Mouse (Mus musculus) midbrain, embryonic 14.5 days (tissue): ENCODE measurements at regions not wholly inside any gene's neighbourhood (a gene's known extent, or its start where the extent isn't known, plus 50 kb on each side); places are given as distances from the start of the nearest gene placed in this dataset.

Experiments used
- ATAC-seq: fragments of 200-750 bp; cut with Nextera tagmentation; 2 replicates; pipeline ENCODE4 v1.8.0; 2017; ENCODE audit warnings: moderate number of reproducible peaks, moderate library complexity; ENCODE audit not compliant: low FRiP score, low TSS enrichment
- DNase-seq: peaks from one replicate; pipeline ENCODE4 v3.0.0-alpha.2; 2015
- H3K27ac ChIP-seq: fragments of 300-500 bp; sonication (generic); replicated peaks from 2 replicates; pipeline ENCODE4 v1.5.1; 2014; ENCODE audit warnings: mild to moderate bottlenecking, low read depth, low read length, moderate library complexity
- H3K27me3 ChIP-seq: fragments of 300-500 bp; sonication (generic); 2 replicates; pipeline ENCODE4 v1.6.1; 2014; ENCODE audit warnings: low read length, control low read depth, mixed read lengths; ENCODE audit not compliant: control insufficient read depth, insufficient read depth
- H3K36me3 ChIP-seq: fragments of 300-500 bp; sonication (generic); 2 replicates; pipeline ENCODE4 v1.6.1; 2014; ENCODE audit warnings: low read length, control low read depth; ENCODE audit not compliant: control insufficient read depth, insufficient read depth
- H3K4me1 ChIP-seq: fragments of 300-500 bp; sonication (generic); 2 replicates; pipeline ENCODE4 v1.6.1; 2014; ENCODE audit warnings: mild to moderate bottlenecking, antibody characterized with exemption, low read length, control low read depth; ENCODE audit not compliant: control insufficient read depth, insufficient read depth
- H3K4me2 ChIP-seq: fragments of 300-500 bp; sonication (generic); 2 replicates; pipeline ENCODE4 v1.6.1; 2014; ENCODE audit warnings: mild to moderate bottlenecking, low read length, moderate library complexity
- H3K4me3 ChIP-seq: fragments of 300-500 bp; sonication (generic); replicated peaks from 2 replicates; pipeline ENCODE4 v1.5.1; 2014; ENCODE audit warnings: low read depth, low read length
- H3K9ac ChIP-seq: fragments of 300-500 bp; sonication (generic); replicated peaks from 2 replicates; pipeline ENCODE4 v1.6.1; 2014; ENCODE audit warnings: mild to moderate bottlenecking, low read length, moderate library complexity
- H3K9me3 ChIP-seq: fragments of 300-500 bp; sonication (generic); 2 replicates; pipeline ENCODE4 v1.6.1; 2016; ENCODE audit warnings: low read length, control low read depth, mixed read lengths; ENCODE audit not compliant: control insufficient read depth
- WGBS: fragments of 180-500 bp; shearing (Covaris S2); extraction: QIAGEN DNeasy Blood & Tissue Kit; methylation state at CpG from one replicate; pipeline ENCODE4 v1.1.7; 2014; 5-methylcytosine and 5-hydroxymethylcytosine counted together

GRCm38 (mm10) chr1:141974329-141974728 is 1666.1 kb upstream of the B3galt2 start:
- H3K9ac ChIP-seq = no peak overlapping the region
- ATAC-seq = no peak
- H3K27ac ChIP-seq = no peak overlapping the region
- H3K36me3 ChIP-seq = no peaks in the 10 kb centered on the region
- H3K4me1 ChIP-seq = no peaks in the 10 kb centered on the region
- H3K9me3 ChIP-seq = no peaks in the 10 kb centered on the region
- DNase-seq = no peak
- no peak overlapping the region for H3K4me2 ChIP-seq
- H3K4me3 ChIP-seq = no peak overlapping the region
- no peaks in the 10 kb centered on the region for H3K27me3 ChIP-seq

GRCm38 (mm10) chr1:141999769-142000168 is 1640.7 kb upstream of the B3galt2 start:
- H3K36me3 ChIP-seq = no peaks in the 10 kb centered on the region
- ATAC-seq (no peak), DNase-seq (no peak)
- no peak overlapping the region for H3K4me2 ChIP-seq
- H3K4me3 ChIP-seq = no peak overlapping the region
- no peak overlapping the region for H3K27ac ChIP-seq
- H3K9me3 ChIP-seq = no peaks in the 10 kb centered on the region
- H3K4me1 ChIP-seq = no peaks in the 10 kb centered on the region
- no peak overlapping the region for H3K9ac ChIP-seq
- no peaks in the 10 kb centered on the region for H3K27me3 ChIP-seq

- no peak overlapping the region for H3K4me2 ChIP-seq
- 72% methylated on average over 4 of the region's 4 CpGs for WGBS
- no peaks in the 10 kb centered on the region for H3K36me3 ChIP-seq
- no peaks in the 10 kb centered on the region for H3K4me1 ChIP-seq
- H3K9me3 ChIP-seq = no peaks in the 10 kb centered on the region
- no peak overlapping the region for H3K4me3 ChIP-seq
- H3K9ac ChIP-seq = no peak overlapping the region
- DNase-seq (peak; percentile 21), ATAC-seq (no peak)
- H3K27ac ChIP-seq = no peak overlapping the region
- H3K27me3 ChIP-seq = no peaks in the 10 kb centered on the region
These were observed 1640.1 kb upstream of the B3galt2 start for GRCm38 (mm10) chr1:142000335-142000734.

GRCm38 (mm10) chr1:142006316-142006715 is 1634.1 kb upstream of the B3galt2 start:
- Histone ChIP-seq H3K36me3 (no peaks in the 10 kb centered on the region), H3K4me1 (no peaks in the 10 kb centered on the region), H3K4me2 (no peak overlapping the region), H3K9ac (no peak overlapping the region), H3K4me3 (no peak overlapping the region), H3K9me3 (no peaks in the 10 kb centered on the region), H3K27me3 (no peaks in the 10 kb centered on the region), H3K27ac (no peak overlapping the region)
- ATAC-seq (no peak), DNase-seq (no peak)
- whole genome bisulfite sequencing = 80% methylated on average over 1 of the region's 1 CpGs

- no peak for ATAC-seq
- Histone ChIP-seq H3K9ac (no peak overlapping the region), H3K27ac (no peak overlapping the region), H3K4me2 (no peak overlapping the region), H3K27me3 (no peaks in the 10 kb centered on the region), H3K4me3 (no peak overlapping the region), H3K4me1 (no peaks in the 10 kb centered on the region), H3K9me3 (no peaks in the 10 kb centered on the region), H3K36me3 (no peaks in the 10 kb centered on the region)
- DNase-seq = no peak
- WGBS = 88% methylated on average over 2 of the region's 2 CpGs
These were observed 1597.7 kb upstream of the B3galt2 start for GRCm38 (mm10) chr1:142042751-142043150.

- ATAC-seq = no peak
These were observed 1585.3 kb upstream of the B3galt2 start for GRCm38 (mm10) chr1:142055207-142055606.

More at GRCm38 (mm10) chr1:142055207-142055606, 1585.3 kb upstream of the B3galt2 start:
- Histone ChIP-seq H3K9me3 (no peaks in the 10 kb centered on the region), H3K9ac (no peak overlapping the region), H3K27ac (no peak overlapping the region), H3K4me3 (no peak overlapping the region), H3K4me1 (no peaks in the 10 kb centered on the region), H3K27me3 (no peaks in the 10 kb centered on the region), H3K4me2 (no peak overlapping the region), H3K36me3 (no peaks in the 10 kb centered on the region)
- DNase-seq = no peak
